Mouse (Mus musculus): ENCODE results near the gene Fcrla. TPM values are rescaled to one million over a fixed set of nuclear protein-coding genes. Genes with fewer than 3 reads are reported as not detected.

Gene Fcrla
- polyA plus RNA-seq, 1 experiment: not detected

DNA sequence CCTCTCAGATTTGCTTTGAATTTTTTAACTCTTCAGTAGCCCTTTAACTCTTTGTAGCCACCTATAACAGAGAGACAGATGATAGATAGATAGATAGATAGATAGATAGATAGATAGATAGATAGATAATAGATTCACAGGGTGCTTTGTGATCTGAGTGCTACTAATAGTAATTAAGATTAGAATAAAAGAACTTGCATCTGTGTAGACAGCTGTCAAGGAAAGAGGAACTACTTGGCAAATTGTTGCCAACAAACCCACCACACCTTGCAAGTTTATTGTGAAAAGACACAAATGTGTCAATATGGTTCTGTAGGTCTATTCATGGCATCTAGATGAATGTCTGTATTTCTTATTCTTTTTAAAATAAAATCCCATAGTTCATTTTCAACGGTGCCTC is 6.6 kb upstream of the Fcrla start:
- no peak for TF ChIP-seq GATA1 (IDR thresholded peaks at IDR 0.05; ENCODE audit: low read length)

DNA sequence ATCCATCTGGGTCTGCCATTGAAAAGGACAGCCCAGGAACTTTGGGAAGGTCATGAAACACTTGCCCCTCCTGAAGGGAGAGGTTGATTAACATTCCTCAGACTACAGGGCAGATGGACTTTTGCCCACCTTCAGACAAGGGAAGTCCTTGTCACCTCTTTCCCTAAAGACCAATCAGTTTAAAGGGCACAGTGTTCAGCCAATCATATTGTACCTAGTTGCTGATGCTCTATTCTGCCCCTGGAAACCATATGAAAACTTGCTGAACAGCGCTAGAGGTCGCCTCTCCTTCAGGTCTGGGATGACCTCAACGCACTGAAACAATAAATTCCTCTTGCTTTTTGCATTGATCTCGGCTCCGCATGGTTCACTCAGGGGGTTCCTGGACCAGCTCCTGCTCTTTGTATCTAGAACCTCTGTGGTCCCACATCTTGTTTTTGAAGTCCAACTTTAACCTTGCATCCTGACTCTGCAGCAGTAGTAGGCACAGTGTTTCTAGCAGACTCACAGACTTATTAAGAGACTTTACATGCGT is 6.1 kb upstream of the Fcrla start:
- TF ChIP-seq GATA1 (IDR thresholded peaks at IDR 0.05; ENCODE audit: low read length): no peak

DNA sequence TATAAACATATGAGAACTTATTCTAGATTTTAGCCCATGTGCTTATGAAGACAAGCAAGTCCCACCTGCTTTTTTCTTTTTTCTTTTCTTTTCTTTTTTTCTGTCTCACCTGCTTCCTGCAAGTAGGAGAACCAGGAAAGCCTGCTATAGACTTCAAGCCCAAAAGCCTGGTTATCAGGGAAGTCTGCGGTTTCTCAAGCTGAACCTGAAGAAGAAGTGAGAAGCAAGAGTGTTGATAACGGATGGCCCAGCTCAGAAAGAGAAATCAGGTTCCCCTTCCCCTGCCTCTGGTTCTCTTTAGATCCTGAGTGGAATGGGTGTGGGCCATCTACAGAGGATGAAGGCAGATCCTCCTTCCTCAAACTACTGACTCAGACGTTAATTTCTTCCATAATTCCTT is 4.7 kb upstream of the Fcrla start:
- no peak for TF ChIP-seq GATA1 (IDR thresholded peaks at IDR 0.05; ENCODE audit: low read length)

DNA sequence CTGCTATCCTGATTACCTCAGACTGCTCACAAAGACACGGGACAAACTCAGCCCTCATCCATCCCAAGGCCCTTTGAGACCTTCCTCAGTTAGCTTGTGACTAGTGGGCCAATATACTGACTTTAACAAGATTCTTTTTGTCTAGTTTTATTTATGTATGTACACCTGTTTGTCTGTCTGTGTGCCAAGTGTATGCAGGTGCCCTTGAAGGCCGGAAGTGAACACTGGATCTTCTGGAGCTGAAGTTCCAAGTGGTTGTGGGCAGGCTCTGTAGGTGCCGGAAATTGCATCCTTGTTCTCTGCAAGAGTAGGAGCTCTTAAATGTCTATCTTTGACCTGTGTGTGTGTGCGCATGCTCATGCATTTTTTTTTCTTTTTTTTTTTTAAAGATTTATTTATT is 1.9 kb upstream of the Fcrla start:
- TF ChIP-seq GATA1 (IDR thresholded peaks at IDR 0.05; ENCODE audit: low read length): no peak

DNA sequence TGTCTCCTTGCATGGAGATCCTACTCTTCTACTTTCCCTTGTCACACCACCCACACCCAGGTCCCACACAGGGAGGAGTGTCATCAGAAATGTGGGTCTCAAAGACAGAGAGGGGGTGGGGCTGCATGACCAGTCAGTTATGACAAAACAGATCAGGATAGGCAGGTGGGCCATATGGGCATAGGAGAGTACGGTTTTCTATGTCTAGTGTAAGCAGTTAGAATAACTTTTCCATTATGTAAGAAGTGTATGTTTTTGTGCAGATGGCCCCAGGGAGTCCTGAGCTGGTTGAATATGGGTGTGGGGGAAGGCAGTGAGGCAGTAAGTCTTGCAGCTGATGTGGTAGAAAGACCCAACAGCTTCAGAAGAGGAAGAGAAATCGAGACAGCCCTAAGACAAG is 1.1 kb upstream of the Fcrla start:
- no peak for TF ChIP-seq GATA1 (IDR thresholded peaks at IDR 0.05; ENCODE audit: low read length)

DNA sequence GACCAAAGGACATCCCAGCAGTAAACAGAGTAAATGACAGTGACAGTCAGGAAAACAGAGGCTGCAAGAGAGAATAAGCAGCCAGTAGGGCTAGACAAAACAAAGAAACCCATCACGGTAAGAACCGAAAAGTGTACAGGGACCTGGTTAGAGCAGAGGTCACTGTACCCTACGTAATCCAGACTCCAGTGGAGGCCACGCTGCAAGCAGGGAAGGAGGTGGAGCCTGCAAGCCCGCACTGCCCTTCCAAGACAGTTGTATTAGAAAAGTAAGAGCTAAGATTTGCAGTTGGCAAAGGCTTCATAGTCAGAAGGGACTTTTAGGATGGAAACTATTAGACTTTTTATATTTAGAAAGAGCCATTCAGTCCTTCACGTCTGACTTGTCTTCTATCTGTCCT is 442 bp downstream of the Fcrla start:
- TF ChIP-seq GATA1 (IDR thresholded peaks at IDR 0.05; ENCODE audit: low read length): no peak

DNA sequence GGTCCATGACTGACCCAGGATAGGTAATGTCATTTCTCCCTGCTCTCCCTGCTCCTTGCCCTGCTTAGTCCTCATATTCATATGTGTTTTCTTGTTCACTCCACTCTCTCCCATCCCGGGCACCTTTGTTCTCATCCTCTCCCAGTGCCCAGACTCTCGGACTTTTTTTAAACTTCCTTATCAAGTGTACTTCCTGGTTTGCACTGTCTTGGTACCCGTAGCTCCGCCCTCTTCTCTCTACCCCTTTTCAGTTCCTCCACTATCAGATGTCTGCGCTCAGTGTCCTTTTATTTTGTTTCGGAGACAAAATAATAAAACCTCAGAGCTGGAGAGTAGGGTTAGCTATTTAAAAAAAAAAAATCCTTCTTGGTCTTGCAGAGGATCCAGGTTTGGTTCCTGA is 2.9 kb downstream of the Fcrla start:
- TF ChIP-seq GATA1 (IDR thresholded peaks at IDR 0.05; ENCODE audit: low read length): no peak

DNA sequence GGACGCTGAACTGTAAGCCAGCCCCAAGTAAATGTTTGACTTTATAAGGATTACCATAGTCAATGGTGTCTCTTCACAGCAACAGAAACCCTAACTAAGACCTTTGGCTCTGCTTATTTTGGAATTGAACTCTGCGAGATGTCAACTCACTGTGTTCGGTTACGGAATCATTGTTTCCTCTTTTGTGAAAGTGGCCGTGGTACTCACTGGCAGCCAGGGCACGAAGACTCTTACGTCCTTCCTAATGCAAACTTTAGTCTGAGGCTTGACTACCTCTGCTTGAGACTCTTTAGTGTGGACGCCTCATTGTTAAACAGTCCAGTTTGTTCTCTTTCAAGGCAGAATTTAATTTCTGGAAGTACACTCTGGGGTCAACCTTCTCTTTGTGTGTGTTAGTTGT is 8.1 kb downstream of the Fcrla start:
- TF ChIP-seq GATA1 (IDR thresholded peaks at IDR 0.05; ENCODE audit: low read length): no peak

DNA sequence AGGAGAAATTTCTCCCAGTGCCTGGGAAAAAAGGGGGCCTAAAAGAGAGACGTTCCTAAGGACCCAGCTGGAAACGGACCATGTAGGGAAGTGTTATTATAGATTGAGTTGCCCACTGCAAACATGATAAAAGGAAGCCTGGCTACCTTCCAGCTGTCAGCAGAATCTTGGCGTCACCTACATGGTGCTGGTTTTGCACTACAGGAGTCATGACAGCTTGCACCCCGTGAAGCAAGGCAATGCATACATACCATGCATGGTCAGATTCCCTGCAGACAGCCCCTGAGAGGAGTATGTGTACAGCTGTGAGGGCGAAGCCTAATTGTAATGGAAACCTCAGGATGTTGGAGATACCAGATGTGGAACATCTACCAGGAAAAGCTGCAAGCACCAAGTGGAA is 11.7 kb downstream of the Fcrla start:
- no peak for TF ChIP-seq GATA1 (IDR thresholded peaks at IDR 0.05; ENCODE audit: low read length)

DNA sequence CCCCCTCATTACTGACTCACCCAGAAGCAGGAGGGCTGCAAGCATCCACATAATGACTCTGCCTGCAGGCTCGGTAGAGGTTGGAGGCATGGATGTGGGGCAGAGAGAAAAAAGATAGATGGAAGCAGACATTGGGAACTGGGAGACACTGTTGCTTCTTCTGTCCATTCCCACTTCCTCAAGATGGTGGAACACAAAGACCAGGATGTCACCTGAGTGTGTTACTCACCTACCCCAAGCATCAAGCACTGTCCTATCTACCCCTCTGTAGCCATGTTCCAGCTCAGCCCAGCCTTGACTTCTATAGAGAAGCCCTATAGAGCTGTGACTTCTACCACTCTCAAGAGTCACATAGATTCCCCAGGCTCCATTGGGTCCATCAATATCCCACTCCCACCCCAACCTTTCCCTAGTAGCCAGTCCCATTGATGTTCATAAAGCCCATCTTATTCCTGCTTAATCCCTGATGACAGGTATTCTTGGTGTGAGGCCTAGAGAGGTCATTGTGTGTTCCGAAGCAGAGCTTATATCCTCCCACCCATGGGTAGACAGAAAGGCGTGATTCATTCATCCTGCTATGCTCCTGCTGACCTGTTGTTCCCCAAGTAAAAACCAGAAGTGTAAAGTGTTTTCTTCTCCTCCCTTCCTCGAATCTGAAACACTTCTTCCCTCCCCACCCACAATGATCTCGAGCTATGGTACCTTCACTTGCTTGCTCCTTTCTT is 14.3 kb downstream of the Fcrla start, which contains the start of gene Fcrlb:
TSS of gene Fcrlb (minus strand) at position 51 of the 725 bp plus-strand sequence.
- no peak for TF ChIP-seq GATA1 (IDR thresholded peaks at IDR 0.05; ENCODE audit: low read length)

DNA sequence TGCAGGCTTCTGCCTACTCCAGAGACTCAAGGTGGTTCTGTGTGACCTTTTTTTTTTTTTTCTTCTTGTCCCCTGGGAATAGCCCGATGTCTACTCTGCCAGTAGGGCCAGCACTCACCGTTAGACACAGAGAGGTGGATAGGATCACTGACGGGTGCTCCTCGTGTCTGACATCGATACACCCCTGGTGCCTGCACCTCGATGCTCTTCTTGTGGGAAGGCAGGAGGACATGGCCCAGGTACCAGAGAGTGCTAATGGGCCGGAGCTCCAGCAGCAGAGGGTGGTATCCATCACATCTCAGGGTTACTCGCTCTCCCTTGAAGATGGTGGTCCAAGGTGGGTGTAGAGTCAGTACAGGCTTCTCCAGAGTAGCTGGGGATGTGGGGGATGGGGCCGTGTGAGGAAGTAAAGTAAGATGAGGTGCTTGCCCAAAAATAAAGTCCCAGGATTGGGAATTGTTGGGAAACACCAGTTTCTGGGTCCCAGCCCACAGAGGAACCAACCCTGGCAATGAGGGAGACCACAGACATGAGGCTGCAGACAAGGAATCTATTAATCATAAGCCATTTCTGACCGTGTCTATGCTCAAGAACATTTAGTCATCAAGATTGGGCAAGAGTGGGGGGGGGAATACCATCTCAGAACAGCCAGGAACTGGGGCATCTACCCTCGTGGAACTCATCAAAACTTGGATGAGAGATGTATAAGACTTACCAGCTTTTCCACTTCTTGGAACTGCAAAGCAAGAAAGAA is 15.3 kb downstream of the Fcrla start:
- TF ChIP-seq GATA1 (IDR thresholded peaks at IDR 0.05; ENCODE audit: low read length): no peak

DNA sequence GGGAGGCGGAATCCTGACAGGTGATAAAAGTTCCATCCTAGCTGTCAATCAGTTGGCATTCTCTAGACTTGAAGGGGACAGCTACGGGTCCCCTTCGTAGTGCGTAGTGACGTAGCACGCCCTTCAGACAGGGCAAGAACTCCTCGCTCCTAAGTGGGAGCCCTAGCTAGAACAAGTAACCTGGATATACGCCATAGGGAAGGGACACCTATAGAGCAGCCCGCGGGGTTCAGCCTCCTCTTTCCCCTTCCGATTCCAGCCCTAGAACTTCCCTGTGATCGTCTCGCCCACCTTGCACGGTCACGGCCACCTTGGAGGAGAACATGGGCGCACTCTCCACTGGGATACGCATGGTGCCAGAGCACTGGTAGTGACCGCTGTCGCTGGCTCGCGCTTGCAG is 19.0 kb downstream of the Fcrla start:
- no peak for TF ChIP-seq GATA1 (IDR thresholded peaks at IDR 0.05; ENCODE audit: low read length)

DNA sequence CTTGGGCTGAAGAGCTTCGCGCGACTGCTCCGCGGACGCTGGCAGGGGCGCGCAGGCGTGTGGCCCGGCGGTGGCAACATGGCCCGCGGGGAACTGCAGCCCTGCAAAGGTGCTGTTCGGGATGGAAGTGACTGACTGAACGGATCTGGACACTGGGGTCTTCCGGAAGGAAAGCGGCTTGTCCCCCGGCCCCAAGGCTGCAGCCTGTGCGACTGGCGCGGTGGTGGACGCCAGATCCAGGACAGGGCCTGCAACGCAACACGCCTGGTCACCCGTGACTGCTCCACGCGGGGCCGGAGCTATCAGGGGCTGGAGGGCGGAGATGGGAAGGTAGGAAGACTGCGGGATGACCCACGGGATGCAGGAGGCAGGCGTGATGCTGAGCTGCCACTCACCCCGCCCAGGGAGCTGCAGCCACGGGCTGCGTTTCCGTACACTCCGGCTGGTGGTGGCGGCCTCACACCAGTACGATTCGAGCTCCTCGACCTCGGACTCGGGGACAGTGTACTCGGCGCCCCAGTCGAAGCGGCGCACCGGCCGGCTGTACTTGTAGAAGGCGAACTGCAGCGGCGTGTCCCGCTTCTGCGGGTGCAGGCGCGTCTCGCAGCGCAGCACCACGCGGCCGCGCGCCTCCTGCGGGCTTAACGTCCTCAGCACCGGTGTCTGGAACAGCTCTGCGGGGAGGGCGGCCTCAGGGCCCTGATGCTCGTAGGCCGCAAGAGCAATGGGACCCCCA is 19.8 kb downstream of the Fcrla start:
- no peak for TF ChIP-seq GATA1 (IDR thresholded peaks at IDR 0.05; ENCODE audit: low read length)

DNA sequence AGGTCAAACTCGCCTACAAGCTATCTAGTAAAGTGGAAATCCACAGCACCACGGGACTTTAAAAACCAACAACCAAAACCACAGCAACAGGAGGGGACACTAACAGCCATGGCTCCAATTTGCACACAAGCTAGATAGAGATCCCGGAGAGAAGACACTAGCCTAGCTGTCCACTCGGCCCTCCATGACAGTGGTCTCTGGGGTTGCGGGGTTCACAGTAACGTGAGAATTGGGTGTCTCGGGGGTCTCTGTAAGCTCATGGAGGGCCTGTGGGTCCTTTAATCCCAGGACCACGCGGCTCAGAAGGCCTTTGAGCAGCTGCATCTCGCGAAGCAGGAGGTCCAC is 20.3 kb downstream of the Fcrla start:
- TF ChIP-seq GATA1 (IDR thresholded peaks at IDR 0.05; ENCODE audit: low read length): no peak

DNA sequence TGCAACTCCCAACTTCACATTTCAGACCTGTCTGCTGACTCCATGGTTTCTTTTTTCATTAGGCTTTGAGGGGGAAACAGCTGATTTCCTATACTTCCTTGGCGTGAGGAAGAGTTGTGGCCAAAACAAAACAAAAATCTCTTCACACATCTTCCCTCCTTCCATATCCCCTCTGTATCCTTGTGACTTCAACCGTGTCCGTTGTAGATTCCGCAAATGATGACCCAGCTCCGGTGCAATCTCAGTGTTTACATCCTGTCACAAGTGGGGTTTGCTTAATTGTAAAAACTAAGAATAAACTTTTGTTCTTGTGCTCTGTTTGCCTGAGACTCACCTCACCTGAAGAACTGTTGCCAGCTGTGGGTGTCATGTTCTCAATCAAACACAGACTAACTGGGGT is 23.9 kb downstream of the Fcrla start:
- TF ChIP-seq GATA1 (IDR thresholded peaks at IDR 0.05; ENCODE audit: low read length): no peak

DNA sequence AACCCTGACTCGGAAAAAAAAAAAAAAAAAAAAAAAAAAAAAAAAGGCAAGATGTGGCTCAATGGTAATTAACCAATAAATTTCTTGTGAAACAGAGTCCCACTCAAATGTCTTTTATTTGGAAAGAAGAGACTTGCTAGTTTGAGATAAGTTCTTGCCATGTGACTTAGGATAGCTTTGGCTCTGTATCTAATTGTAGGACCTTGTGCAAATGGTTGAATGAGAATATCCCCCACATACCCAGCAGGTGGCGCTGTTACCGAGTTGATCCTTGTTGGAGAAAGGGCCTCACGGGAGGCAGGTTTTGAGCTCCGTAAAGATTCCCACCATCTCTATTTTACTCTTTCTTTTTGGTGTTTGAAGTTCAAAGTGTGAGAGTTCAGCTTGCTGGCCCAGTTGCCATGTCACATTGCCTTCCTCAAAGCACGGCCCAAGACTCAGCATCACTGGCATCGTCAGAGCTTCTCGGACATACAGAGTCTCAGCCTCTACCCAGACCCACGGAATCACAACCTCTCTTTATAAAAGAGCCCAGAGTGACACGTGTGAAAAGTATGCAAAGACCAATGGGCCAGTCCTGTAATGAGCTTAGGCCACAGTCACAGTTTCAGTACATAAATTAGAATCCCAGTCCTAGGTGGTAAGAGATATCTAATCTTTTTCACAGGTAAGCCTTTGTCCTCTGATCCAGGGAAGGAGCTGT is 25.7 kb downstream of the Fcrla start:
- no peak for TF ChIP-seq GATA1 (IDR thresholded peaks at IDR 0.05; ENCODE audit: low read length)

All from G1E-ER4 (cell line).